Mouse (Mus musculus) cerebellum, adult 2 months (tissue): ENCODE measurements around the gene Wls. TPM values are rescaled to one million over a fixed set of nuclear protein-coding genes. Genes with fewer than 3 reads are reported as not detected.
A peak's percentile ranks its signal among the peaks of the same experiment; 100 is the strongest.

Experiments
- DNase-seq, 2 experiments: peaks; one replicate each; pipeline ENCODE4 v3.0.0; 2021
- H3K27ac ChIP-seq: fragments of 200-500 bp; 2 replicates; pipeline ENCODE4 v1.5.1; 2012; ENCODE audit warnings: low read length, control low read depth, inconsistent platforms; ENCODE audit not compliant: insufficient read depth
- H3K27me3 ChIP-seq: fragments of 200-500 bp; 2 replicates; pipeline ENCODE4 v1.6.1; 2012; ENCODE audit warnings: inconsistent platforms, mild to moderate bottlenecking, low read length, moderate library complexity; ENCODE audit not compliant: control insufficient read depth, insufficient read depth
- H3K4me1 ChIP-seq: fragments of 200-500 bp; 2 replicates; pipeline ENCODE4 v1.6.1; 2011; ENCODE audit warnings: low read length; ENCODE audit not compliant: control insufficient read depth, insufficient read depth
- H3K4me3 ChIP-seq: fragments of 200-500 bp; replicated peaks from 2 replicates; pipeline ENCODE3; 2011; ENCODE audit warnings: mild to moderate bottlenecking, low read depth, low read length, control low read depth; ENCODE audit not compliant: insufficient read depth
- CTCF ChIP-seq: fragments of 200-500 bp; IDR thresholded peaks from 2 replicates; pipeline ENCODE4 v1.5.1; 2011; ENCODE audit warnings: low read depth, mild to moderate bottlenecking, control low read depth, low read length, moderate library complexity, borderline replicate concordance; ENCODE audit not compliant: insufficient read depth
- POLR2A ChIP-seq: fragments of 200-500 bp; IDR thresholded peaks from 2 replicates; pipeline ENCODE4 v1.6.1; 2011; ENCODE audit warnings: low read length, control low read depth, borderline replicate concordance; ENCODE audit not compliant: insufficient read depth
- WGBS: fragments of 180-500 bp; shearing (Covaris S2); methylation state at CpG from one replicate; pipeline ENCODE4 v1.1.7; 2018; 5-methylcytosine and 5-hydroxymethylcytosine counted together
- polyA plus RNA-seq: library from polyadenylated mRNA; depleted of rRNA; stranded (reverse); fragments of >200 nt; gene quantifications from 2 replicates; pipeline ENCODE4 v1.2.3, GENCODE M21; 2012; rRNA removed

The Wls gene
- polyA plus RNA-seq, 1 experiment: 25.5 TPM

- no peak for TF ChIP-seq CTCF
- TF ChIP-seq POLR2A: no peak
- DNase-seq: no peak
Observed at GRCm38 (mm10) chr3:159884802-159885201, 45.3 kb downstream of the Wls start.

GRCm38 (mm10) chr3:159885271-159885670 is 45.8 kb downstream of the Wls start:
- TF ChIP-seq CTCF (no peak), POLR2A (no peak)
- H3K4me1 ChIP-seq: no peaks in the 10 kb centered on the region
- DNase-seq: peak; percentile 9 to 26
- whole genome bisulfite sequencing: 12% methylated on average over 3 of the region's 3 CpGs
- H3K4me3 ChIP-seq: no peak overlapping the region
- no peak overlapping the region for H3K27ac ChIP-seq
- no peaks in the 10 kb centered on the region for H3K27me3 ChIP-seq

More at GRCm38 (mm10) chr3:159884802-159885201, 45.3 kb downstream of the Wls start:
- Histone ChIP-seq H3K27ac (no peak overlapping the region), H3K27me3 (no peaks in the 10 kb centered on the region), H3K4me1 (no peaks in the 10 kb centered on the region), H3K4me3 (no peak overlapping the region)

GRCm38 (mm10) chr3:159885781-159886400 is 46.4 kb downstream of the Wls start:
- Histone ChIP-seq H3K4me3 (no peak overlapping the region), H3K27me3 (no peaks in the 10 kb centered on the region), H3K27ac (no peak overlapping the region), H3K4me1 (no peaks in the 10 kb centered on the region)
- TF ChIP-seq CTCF: no peak
- no peak for TF ChIP-seq POLR2A
- no peak for DNase-seq
- WGBS: 6% methylated on average over 1 of the region's 1 CpGs

GRCm38 (mm10) chr3:159890176-159891056 is 50.9 kb downstream of the Wls start:
- no peak for TF ChIP-seq CTCF
- TF ChIP-seq POLR2A: no peak
- Histone ChIP-seq H3K4me3 (no peak overlapping the region), H3K27ac (no peak overlapping the region), H3K27me3 (no peaks in the 10 kb centered on the region), H3K4me1 (no peaks in the 10 kb centered on the region)
- WGBS: 77% methylated on average over 5 of the region's 5 CpGs
- DNase-seq: no peak

- DNase-seq: no peak
- no peak overlapping the region for H3K27ac ChIP-seq
- no peaks in the 10 kb centered on the region for H3K4me1 ChIP-seq
- 64% methylated on average over 8 of the region's 8 CpGs for WGBS
- no peak overlapping the region for H3K4me3 ChIP-seq
- TF ChIP-seq CTCF: no peak
- no peak for TF ChIP-seq POLR2A
- H3K27me3 ChIP-seq: no peaks in the 10 kb centered on the region
Observed at GRCm38 (mm10) chr3:159891057-159891752, 51.7 kb downstream of the Wls start.

GRCm38 (mm10) chr3:159907329-159907728 is 67.9 kb downstream of the Wls start:
- H3K27ac ChIP-seq: no peak overlapping the region
- TF ChIP-seq POLR2A (no peak), CTCF (no peak)
- no peaks in the 10 kb centered on the region for H3K27me3 ChIP-seq
- H3K4me3 ChIP-seq: no peak overlapping the region
- no peaks in the 10 kb centered on the region for H3K4me1 ChIP-seq
- 94% methylated on average over 1 of the region's 1 CpGs for WGBS
- no peak for DNase-seq

- DNase-seq: no peak
- TF ChIP-seq CTCF (no peak), POLR2A (no peak)
- Histone ChIP-seq H3K4me3 (no peak overlapping the region), H3K27ac (no peak overlapping the region), H3K4me1 (no peaks in the 10 kb centered on the region), H3K27me3 (no peaks in the 10 kb centered on the region)
- 95% methylated on average over 2 of the region's 2 CpGs for WGBS
Observed at GRCm38 (mm10) chr3:159917328-159918090, 78.0 kb downstream of the Wls start.

Other genes with a start within 250 kb of the Wls start
- 0.23 and 0.24 TPM in 2 replicates for gene Rpe65, start 240.5 kb upstream of the Wls start, polyA plus RNA-seq